Mouse (Mus musculus): ENCODE measurements around the gene Hist4h4.
A peak's percentile ranks its signal among the peaks of the same experiment; 100 is the strongest.

The Hist4h4 gene

DNA sequence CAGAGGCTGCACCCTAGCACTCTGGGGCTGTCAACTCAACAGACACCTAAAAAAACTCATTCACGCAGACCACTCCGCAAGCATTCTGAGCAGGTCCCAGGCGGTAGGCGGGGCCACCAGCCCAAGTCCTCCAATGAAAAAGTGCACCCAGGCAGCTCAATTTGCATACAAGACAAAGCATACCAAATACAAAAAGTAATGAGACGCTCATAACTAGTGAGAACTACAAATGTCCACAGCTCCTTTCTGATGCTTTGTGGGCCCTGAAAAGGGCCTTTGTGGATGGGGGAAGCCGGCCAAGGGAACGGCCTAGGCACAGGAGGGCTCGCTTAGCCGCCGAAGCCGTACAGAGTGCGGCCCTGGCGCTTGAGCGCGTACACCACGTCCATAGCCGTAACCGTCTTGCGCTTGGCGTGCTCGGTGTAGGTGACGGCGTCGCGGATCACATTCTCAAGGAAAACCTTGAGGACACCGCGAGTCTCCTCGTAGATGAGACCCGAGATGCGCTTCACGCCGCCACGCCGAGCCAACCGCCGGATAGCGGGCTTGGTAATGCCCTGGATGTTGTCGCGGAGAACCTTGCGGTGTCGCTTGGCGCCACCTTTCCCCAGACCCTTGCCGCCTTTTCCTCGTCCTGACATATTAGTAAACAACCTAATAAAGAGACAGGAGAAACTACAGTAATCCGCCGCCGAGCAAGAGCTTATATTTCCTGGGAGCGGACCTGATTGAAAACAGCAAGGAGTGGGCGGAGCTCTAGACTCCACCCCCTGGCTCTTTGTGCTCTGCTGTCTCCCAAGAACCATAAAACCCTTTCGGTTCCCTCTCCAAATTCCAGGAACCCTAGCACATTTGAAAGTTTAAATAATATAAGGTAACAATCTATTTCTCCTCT is at the start of gene Hist4h4:
Gene Hist4h4, minus strand, starts transcription at position 677 of the 895 bp plus-strand sequence.
- peak; percentile 97 for DNase-seq (ENCODE audit: low read depth, low spot score)

DNA sequence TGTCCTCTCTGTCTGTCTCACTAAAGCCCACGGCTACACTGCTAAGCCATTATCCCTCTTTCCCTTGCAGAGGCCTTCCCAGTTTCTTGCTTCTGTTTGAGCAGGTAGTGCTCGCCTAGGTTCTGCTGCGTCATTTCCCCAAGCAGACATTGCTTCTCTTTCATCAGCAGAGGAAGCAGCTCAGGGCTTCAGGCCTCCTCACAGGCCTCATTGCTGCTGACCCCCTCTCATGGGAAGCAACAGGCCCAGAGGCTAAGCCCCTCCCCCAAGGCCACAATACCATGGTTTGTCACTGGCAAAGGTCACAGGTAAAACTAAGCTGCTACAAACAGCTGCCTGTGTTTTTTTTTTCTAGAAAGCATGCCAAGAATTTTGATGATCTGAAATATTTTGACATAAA is 48.5 kb upstream of the Hist4h4 start:
- DNase-seq (ENCODE audit: low read depth, low spot score): peak; percentile 38

DNA sequence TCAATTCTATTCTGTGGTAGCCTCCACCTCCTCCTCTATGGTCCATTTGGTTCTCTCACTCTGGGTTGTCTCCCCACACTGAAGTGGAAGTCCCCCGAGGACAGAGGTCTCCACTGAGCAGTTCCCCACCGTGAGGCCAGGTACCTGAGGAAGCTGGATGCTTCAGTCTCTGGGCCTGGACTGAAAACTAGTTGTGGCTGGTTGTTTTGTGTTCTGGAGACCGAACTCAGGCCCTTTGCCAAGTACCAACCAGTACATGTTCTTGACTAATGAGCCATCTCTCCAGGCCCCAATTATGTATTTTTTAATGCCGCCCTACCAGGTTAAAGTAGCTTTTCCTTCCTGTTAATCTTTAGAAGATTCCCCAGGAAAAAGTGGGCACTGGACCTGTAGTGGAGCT is 48.1 kb upstream of the Hist4h4 start:
- no peak for DNase-seq (ENCODE audit: low read depth, low spot score)

DNA sequence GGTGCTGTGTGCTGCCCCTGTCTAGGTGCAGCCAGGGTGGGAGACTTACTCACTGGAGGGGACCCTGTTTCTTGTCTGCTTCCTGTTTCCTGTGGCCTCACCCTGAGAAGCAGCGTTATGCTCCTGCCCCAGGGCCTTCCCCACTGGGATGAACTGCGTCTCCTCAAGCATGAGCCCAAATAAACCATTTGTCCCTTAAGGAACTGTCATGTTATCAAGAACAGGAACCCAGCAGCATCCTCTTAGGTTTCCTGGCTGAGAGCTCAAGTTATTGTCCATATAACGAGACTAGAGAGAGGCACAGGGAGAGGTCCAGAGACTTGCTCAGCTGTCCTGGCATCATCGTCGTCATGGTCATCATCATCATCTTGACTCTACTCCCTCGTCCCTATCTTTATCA is 46.1 kb upstream of the Hist4h4 start:
- DNase-seq (ENCODE audit: low read depth, low spot score): no peak

DNA sequence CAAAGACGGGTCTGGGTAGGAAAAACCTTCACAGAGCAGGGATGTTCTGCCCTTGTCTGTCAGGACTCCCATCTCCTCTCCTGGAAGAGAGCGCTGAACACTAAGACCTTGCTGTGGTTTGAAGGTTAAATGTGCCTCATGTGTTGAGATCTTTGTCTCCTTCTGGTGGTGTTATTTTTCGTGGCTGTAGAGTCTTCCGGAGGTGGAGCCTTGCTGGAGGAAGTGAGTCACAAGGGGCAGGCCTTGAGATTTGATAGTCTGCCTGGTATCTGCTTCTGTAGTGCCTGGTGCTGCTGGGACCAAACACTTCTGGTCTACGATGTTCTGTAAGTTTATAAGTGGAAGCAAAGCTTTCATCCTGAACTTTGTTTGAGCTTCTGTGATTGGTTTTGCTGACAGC is 44.8 kb upstream of the Hist4h4 start:
- DNase-seq (ENCODE audit: low read depth, low spot score): peak; percentile 58

DNA sequence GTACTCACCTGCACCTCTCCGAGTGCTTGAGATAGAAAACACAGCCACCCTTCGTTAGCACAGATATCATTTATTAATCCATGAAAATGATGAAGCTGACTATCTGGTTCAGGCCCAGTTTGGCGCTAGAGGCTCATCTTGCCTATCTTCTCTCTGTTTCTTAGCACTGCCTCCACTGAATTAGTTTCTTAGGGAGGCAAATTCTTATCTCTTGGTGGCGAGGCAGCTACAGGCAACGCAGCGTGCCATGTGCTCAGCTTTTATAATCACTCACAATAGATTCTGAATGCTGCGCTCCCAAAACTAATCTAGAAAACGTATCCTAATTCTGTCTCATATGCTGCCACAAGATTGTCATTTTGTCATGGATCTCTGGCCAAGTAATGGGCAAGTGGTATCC is 44.2 kb upstream of the Hist4h4 start:
- no peak for DNase-seq (ENCODE audit: low read depth, low spot score)

DNA sequence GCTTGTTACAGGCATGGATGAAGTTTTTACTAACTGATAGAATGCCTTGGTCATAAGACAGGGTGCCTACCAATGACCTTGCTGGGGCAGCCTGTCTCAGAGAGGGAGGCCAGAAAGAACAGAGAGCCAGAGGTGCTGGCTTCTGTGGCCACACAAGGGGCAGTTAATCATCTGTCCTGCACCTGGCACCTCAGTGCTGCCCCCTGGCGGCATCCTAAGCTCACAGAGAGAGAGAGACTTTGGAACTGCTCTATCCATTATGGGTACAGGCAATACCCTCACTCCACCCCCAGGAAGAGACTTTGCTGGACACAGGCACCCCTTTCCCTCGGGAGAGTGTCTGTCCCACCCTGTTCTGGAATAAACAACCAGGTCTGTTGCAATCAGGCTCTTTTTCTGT is 43.6 kb upstream of the Hist4h4 start:
- DNase-seq (ENCODE audit: low read depth, low spot score): peak; percentile 79

DNA sequence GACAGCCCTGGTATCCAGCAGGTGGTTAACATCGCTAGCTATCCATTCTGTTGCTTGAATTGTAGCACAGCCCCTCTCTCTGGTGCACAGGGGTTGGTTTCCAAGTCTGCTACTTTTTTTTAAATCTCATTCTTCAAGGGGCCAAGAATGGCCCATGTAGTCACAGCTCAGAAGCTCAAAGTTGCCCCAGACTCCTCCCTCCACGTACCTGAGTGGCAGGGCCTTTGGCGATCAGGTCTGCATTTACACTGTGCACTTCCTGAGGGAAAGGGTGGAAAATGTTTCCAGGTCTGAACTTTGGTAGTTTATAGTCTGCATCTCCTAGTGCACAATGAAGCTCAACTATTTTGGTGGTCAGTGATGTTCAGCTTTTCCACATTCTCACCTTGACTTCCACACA is 43.1 kb upstream of the Hist4h4 start:
- DNase-seq (ENCODE audit: low read depth, low spot score): no peak

DNA sequence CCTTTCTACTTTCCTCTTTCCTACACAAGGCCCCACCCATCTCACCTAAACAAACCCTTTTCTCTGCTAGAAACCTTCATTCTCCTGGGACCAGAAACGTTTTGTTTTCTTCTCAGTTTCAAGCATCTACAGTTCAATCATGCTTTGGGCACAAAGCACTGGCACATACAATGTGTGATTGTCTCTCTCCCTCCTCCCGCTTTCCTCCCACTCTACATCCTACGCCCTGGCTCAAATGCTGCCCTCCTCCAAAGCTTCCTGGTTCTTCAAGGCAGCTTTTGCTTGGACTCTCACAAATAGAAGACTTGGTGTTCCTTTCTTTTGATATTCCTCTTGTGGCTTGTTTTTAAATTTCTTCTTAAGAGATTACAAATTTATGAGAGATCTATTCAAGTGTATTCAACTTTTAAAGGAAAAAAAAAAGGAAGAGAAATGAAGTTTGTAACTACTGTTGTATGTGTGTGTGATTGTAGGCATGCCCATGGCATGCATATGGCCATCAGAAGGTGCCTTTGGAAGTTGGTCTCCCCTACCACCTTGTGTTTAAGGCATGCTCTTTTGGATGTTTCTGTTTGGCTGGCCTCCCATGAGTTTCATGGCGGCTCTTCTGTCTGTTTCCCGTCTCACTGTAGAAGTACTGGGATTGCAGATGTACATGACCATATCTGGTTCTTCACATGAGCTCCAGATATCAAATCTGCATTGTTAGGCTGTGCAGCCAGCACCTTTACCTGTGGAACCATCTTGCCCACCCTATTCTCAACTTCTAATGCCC is 41.7 kb upstream of the Hist4h4 start:
- DNase-seq (ENCODE audit: low read depth, low spot score): no peak

DNA sequence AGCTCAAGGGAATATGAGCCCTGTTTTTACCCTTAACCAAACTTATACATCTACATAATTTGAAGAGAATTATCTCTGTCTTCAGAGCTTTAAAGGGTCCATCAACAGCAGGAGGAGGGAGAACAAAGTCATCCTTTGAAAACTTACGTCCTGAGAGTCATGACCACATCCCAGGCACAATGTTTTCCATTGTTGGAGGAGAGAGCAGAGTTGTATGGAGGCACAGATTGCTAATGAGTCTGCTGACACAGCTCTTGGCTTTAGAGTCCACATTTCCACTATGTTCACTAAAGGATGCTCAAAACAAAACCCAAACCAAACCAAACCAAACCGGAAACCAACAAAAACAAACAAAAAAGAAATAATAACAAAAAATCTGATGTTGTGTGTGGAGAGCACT is 40.7 kb upstream of the Hist4h4 start:
- no peak for DNase-seq (ENCODE audit: low read depth, low spot score)

DNA sequence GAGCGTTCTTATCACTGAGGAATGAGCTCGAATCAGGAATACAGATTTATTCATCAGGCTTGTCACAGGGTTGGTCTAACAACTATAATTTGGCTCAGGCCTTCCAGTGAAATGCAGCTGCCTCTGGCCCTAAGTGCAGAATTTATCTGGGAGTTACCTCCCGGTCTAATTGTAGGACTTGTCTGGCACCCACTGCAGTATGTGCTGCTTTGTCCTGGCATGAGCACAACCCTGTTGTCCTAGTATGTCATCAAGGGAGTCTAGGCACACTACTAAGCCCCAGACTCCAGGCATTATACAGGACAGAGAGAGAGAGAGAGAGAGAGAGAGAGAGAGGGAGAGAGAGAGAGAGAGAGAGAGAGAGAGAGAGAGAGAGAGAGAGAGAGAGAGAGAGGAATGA is 33.1 kb upstream of the Hist4h4 start:
- no peak for DNase-seq (ENCODE audit: low read depth, low spot score)

DNA sequence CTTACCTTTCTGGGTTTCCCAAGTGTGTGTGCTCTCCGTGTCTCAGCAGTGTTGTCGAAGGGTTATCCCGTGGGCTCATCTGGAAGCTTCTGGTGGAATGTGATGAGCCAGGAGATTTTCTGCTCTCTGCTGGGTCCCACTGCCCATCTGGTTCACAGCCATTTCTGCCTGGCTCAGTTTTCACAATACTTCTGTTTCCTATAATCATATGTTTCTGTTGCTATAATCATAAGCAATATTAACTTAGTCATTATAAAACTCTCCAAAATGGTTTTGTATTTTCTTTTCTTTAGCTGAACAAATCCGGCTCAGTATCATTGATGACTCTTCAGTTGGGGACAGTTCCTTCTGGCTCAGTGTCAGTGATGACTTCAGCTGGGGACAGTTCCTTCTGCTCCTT is 31.1 kb upstream of the Hist4h4 start, which contains the start of gene Smco3:
Gene Smco3, minus strand, starts transcription at position 101 of the 400 bp plus-strand sequence.
- no peak for DNase-seq (ENCODE audit: low read depth, low spot score)

DNA sequence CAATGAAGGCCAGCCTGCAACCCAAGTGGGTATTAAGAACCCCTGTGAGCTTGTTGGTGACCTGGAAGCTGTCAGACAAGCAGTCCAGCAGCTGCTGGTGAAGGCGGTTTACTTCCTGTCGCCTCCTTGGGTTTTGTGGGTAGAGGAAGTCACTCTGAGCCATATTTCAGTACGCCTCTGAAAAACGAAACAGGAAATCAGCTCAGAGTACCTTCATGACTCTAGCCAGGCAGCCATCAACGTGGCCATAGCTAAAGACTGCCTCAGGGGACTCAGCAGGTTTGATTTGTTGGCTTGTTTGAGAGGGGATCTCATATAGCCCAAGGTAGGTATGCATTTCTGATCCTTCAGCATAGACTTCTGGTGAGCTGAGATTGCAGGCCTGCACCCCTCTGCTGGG is 27.5 kb upstream of the Hist4h4 start:
- no peak for DNase-seq (ENCODE audit: low read depth, low spot score)

DNA sequence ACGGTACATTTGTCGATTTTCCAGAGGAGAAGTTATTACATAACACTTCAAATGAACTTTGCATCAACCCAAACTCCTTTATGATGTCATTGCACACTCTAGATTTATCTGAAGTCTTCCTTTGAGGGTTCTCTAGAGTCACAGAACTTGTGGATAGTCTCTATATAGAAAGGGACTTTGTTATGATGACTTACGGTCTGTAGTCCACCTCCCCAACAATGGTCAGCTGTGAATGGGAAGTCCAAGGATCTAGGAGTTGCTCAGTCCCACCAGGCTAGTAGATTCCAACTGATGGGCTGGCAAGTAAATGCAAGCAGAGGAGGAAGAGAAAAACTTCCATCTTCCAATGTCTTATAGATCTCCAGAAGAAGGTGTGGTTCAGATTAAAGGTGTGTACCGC is 24.5 kb upstream of the Hist4h4 start:
- no peak for DNase-seq (ENCODE audit: low read depth, low spot score)

DNA sequence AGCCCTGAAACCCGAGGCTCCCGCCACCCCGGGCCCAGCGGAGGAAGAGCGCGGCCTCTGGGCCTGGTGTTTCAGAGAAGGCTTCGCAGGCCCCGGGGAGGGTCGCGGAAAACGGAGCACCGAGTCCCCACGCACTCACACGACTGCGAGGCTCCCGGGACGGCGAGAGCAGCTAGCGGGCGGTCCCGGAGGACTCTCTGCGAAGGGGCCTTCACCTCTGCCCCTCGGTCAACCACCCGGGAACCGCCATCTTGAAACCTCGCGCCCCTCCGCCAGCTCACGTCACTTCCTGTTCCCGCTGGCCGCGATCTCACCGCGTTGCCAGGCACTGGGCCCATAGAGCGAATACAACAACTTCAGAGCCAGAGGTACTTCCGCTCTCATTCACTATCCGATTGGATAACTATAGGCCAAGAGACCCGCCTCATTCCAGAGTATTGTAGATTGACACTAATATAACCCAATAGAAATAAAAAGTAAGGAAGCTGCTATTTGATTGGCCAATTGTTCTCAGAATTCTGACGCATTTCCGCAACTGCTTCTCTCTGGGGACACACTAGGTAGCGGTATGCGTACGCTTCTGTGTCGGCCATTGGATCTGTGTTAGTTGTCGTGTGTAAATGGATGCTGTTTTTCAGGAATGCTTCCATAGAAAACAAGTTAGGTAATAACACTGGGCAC is 23.8 kb upstream of the Hist4h4 start, which contains the start of gene Wbp11:
Gene Wbp11, minus strand, starts transcription at position 353 of the 681 bp plus-strand sequence.
- peak; percentile 99 for DNase-seq (ENCODE audit: low read depth, low spot score)

DNA sequence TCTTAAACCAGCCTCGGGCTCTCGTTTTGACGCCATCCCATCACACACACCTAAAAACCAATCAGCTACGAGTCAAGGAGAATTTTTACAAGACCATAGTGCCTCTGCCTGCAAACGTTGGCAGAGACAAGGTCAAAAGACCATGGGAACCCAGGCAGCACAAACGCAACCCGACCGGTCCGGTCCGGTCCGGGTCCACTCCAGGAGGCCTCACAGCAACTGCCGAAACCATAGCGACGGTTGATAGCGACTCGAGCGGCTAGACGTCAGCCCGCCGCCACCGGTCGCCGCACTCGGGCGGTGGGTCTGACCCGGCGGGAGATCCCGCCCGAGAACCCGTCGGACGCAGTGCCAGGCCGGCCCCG is 23.3 kb upstream of the Hist4h4 start, which contains the start of gene BC049715:
Gene BC049715, plus strand, starts transcription at position 111 of the 365 bp plus-strand sequence.
- peak; percentile 84 for DNase-seq (ENCODE audit: low read depth, low spot score)

DNA sequence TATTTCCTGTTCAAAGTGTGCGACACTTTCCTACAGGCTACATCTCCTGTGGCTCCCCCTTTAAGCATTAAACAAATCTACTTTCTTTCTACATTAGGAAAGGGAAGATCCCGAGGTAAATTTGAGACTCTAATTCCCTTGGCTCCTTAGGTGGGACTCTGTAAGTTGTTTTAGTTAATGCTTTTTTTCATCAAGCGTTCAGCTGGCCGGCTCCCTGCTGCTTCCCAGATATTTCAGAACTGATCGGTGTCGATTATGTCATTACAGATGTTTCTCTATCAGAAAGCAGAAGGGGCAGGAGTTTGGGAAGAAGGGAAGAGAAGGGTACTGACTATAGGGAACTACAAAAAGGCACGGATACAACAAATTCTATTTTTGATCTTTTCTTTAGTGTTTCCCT is 22.9 kb upstream of the Hist4h4 start:
- no peak for DNase-seq (ENCODE audit: low read depth, low spot score)

DNA sequence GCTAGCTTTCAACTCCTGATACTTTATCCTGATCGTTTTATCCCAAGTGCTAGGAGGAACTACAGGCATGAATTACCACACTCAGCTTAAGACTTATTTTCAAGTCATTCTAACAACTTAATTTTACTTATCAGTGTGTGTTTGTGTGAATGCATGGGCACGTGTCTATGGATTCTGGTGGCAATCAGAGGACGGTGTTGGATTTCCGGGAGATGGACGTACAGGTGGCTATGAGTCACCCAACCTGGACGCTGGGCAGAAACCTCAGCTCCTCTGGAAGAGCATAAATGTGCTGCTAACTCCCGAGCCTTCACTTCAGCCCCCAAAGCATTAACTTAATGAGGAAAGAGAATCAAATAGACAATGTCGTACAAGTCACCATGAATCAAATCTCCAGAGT is 20.8 kb upstream of the Hist4h4 start:
- no peak for DNase-seq (ENCODE audit: low read depth, low spot score)

DNA sequence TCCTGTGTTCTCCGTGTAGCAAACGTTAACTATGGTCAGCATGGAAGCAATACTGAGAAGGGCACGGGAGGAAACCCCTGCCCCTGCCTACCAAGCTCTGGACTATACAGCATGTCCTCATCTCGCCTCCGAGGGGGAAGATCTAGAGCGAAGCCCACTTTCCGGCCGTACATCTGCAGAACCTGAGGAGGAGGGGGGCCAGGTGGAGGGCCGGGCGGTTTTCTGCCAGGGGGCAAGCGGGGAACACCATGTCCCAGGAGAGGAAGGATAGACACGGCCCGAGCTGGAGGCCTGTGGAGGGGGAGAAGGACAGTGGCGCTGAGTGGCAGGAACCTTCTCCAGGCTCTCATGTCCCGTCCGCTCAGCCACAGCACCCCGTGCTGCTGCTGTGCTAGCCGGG is 16.9 kb upstream of the Hist4h4 start:
- no peak for DNase-seq (ENCODE audit: low read depth, low spot score)

DNA sequence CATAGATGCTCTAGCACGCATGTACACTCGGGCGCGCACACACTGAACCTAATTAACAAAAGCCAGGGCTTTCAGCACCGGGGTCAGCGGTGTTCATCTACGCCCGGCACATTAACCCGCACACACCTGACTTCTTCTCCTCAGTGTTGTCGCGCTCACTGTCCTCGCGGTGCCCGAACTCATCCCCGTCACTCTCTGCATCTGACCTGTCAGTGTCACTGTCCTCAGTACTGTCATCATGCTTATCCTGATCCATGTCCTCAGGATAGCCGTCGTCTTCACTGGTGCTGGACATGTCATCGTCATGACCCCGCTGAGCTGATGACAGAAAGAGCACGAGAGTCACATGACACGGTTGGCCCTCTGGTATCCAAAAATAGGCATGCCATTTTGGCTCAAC is 16.2 kb upstream of the Hist4h4 start:
- DNase-seq (ENCODE audit: low read depth, low spot score): no peak

DNA sequence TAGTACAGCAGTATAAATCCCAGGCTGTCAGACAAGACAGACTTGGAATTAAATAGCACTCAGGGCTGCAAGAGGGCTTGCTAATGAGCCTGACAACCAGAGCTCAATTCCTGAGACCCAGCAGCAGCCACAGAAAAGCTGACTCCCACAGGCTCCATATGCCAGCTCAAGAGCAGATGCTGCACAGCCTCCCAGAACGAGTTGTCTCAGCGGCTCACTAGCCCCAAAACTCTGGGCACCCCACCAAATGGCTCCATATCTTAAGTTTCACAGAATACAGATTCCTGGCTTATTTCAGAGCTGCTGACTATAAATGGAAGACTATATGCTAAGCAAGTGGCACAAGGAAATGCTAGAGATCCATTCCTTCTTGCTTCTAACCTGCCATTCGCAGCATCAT is 13.3 kb upstream of the Hist4h4 start:
- DNase-seq (ENCODE audit: low read depth, low spot score): no peak

DNA sequence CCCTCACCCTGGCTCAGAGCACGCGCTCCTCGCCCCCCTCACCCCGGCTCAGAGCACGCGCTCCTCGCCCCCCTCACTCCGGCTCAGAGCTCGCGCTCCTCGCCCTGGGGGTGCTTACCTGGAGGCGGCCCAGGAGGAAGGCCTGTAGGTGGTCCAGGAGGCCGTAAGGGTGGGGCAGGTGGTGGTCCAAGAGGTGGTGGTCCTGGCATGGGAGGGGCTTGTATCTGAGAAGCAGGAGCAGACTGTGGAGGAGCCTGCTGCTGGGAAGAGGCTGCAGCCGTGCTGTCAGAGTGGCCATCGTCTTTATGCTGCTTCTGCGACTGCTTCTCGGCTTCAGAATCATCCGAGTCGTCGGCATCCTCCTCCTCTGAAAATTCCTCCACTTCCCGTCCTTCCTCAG is 12.6 kb upstream of the Hist4h4 start:
- no peak for DNase-seq (ENCODE audit: low read depth, low spot score)
